Mouse (Mus musculus) frontal cortex, postnatal 36 days (tissue): ENCODE results near the gene 1700001J03Rik.
A peak's percentile ranks its signal among the peaks of the same experiment; 100 is the strongest.
"Not testable (repeated sequence)": the region's sequence is repeated elsewhere in the genome, so short reads cannot be mapped to it uniquely, and the experiment has no call there.

Source experiments
- DNase-seq, 2 experiments: peaks; one replicate each; pipeline ENCODE4 v3.0.0; 2022; ENCODE audit warnings: low spot score in 2 of 2

Gene 1700001J03Rik

GRCm38 (mm10) chr5:146188144-146188543 is 3.0 kb upstream of the 1700001J03Rik start:
- DNase-seq, result no peak

GRCm38 (mm10) chr5:146187441-146187840 is 2.3 kb upstream of the 1700001J03Rik start:
- peak; percentile 44 to 62 for DNase-seq

- DNase-seq, result not testable (repeated sequence)
Measured at GRCm38 (mm10) chr5:146172744-146173143, 12.4 kb downstream of the 1700001J03Rik start.

- DNase-seq, result not testable (repeated sequence)
Measured at GRCm38 (mm10) chr5:146170621-146171020, 14.5 kb downstream of the 1700001J03Rik start, which contains the start of gene Gm6309. Gene Gm6309, minus strand, starts transcription at chr5:146170721.

GRCm38 (mm10) chr5:146160439-146160838 is 24.7 kb downstream of the 1700001J03Rik start, which contains the start of gene Gm5565:
Gene Gm5565, minus strand, starts transcription at chr5:146160539.
- not testable (repeated sequence) for DNase-seq

- DNase-seq, result not testable (repeated sequence)
Measured at GRCm38 (mm10) chr5:146158326-146158725, 26.8 kb downstream of the 1700001J03Rik start.

GRCm38 (mm10) chr5:146150454-146150853 is 34.6 kb downstream of the 1700001J03Rik start:
- DNase-seq, result no peak

- DNase-seq, result no peak
Measured at GRCm38 (mm10) chr5:146147903-146148302, 37.2 kb downstream of the 1700001J03Rik start.
